8 mouse cellular contexts compared by ENCODE assay signal in genomic region chr1:166154162-166155112, GRCm38 (mm10). TPM values are rescaled to one million over a fixed set of nuclear protein-coding genes. Genes with fewer than 3 reads are reported as not detected.
DNase-seq lines count a peak whose midpoint lies in the region; ATAC-seq and TF ChIP-seq lines count a peak whose summit lies in the region.

No protein-coding gene starts in this region.

- H3K27ac ChIP-seq in forebrain, embryonic 10.5 days = no peak overlapping the region
- no peak overlapping the region for H3K27ac ChIP-seq in heart, embryonic 15.5 days
- H3K27ac ChIP-seq in liver, embryonic 16.5 days (ENCODE audit: low read length) = no peak overlapping the region
- no peak overlapping the region for H3K27ac ChIP-seq in neural tube, embryonic 13.5 days (replicated peaks)
- no peak overlapping the region for H3K27ac ChIP-seq in stomach, postnatal 0 days (replicated peaks)

- peaks cover 81% of the 10 kb centered on the region for H3K36me3 ChIP-seq in E14TG2a.4 (ENCODE audit: insufficient read depth, low read length)
- H3K36me3 ChIP-seq in forebrain, embryonic 10.5 days (replicated peaks) = no peaks in the 10 kb centered on the region
- no peaks in the 10 kb centered on the region for H3K36me3 ChIP-seq in heart, embryonic 15.5 days
- no peaks in the 10 kb centered on the region for H3K36me3 ChIP-seq in liver, embryonic 16.5 days (ENCODE audit: control insufficient read depth, insufficient read depth)
- no peaks in the 10 kb centered on the region for H3K36me3 ChIP-seq in neural tube, embryonic 13.5 days
- no peaks in the 10 kb centered on the region for H3K36me3 ChIP-seq in stomach, postnatal 0 days (ENCODE audit: control insufficient read depth, insufficient read depth, low read length)

- peaks cover 94% of the 10 kb centered on the region for H3K4me1 ChIP-seq in E14TG2a.4 (replicated peaks; ENCODE audit: low read depth, low read length)
- peaks cover 12% of the 10 kb centered on the region; the same call in 1 of the 2 replicates for H3K4me1 ChIP-seq in forebrain, embryonic 10.5 days
- peaks cover 9% of the 10 kb centered on the region for H3K4me1 ChIP-seq in heart, embryonic 15.5 days (replicated peaks)
- H3K4me1 ChIP-seq in liver, embryonic 16.5 days (ENCODE audit: control insufficient read depth, low read depth, low read length) = peaks cover 2% of the 10 kb centered on the region; the same call in 1 of the 2 replicates
- peaks cover 14% of the 10 kb centered on the region; the same call in 1 of the 2 replicates for H3K4me1 ChIP-seq in neural tube, embryonic 13.5 days (replicated peaks)
- peaks cover 4% of the 10 kb centered on the region; the same call in 1 of the 2 replicates for H3K4me1 ChIP-seq in stomach, postnatal 0 days (replicated peaks; ENCODE audit: control insufficient read depth, insufficient read depth)

- H3K9me3 ChIP-seq in E14TG2a.4 (ENCODE audit: low read length) = peaks cover 14% of the 10 kb centered on the region
- H3K9me3 ChIP-seq in forebrain, embryonic 10.5 days = no peaks in the 10 kb centered on the region
- no peaks in the 10 kb centered on the region for H3K9me3 ChIP-seq in heart, embryonic 15.5 days (replicated peaks)
- no peaks in the 10 kb centered on the region for H3K9me3 ChIP-seq in liver, embryonic 16.5 days (replicated peaks; ENCODE audit: control insufficient read depth, low read length)
- no peaks in the 10 kb centered on the region for H3K9me3 ChIP-seq in neural tube, embryonic 13.5 days
- no peaks in the 10 kb centered on the region for H3K9me3 ChIP-seq in stomach, postnatal 0 days (ENCODE audit: control insufficient read depth, low read length)

- TF ChIP-seq CTCF in E14TG2a.4 (conservative IDR thresholded peaks at IDR 0.05; ENCODE audit: low read length) = peak; percentile 78
- TF ChIP-seq CTCF in stomach, postnatal 0 days (IDR thresholded peaks at IDR 0.05; ENCODE audit: low read depth) = peak; percentile 94

- H3K4me2 ChIP-seq in heart, embryonic 15.5 days = peak overlapping the region; percentile 60
- H3K4me2 ChIP-seq in liver, embryonic 16.5 days (ENCODE audit: low read depth, low read length) = peak overlapping the region; percentile 44
- peak overlapping the region; percentile 45 for H3K4me2 ChIP-seq in neural tube, embryonic 13.5 days
- H3K4me2 ChIP-seq in stomach, postnatal 0 days (replicated peaks; ENCODE audit: low read depth) = peak overlapping the region; percentile 44

- ATAC-seq in heart, embryonic 15.5 days (replicated peaks; ENCODE audit: insufficient number of reproducible peaks, insufficient read depth, low FRiP score, low read depth) = peak; percentile 68
- 0 out of 2 replicates have a peak, but pooled peaks have one; percentile 37 for ATAC-seq in liver, embryonic 16.5 days (ENCODE audit: low read depth)
- ATAC-seq in neural tube, embryonic 13.5 days (ENCODE audit: low read depth) = peak; percentile 34
- peak; percentile 61 for ATAC-seq in stomach, postnatal 0 days (ENCODE audit: low FRiP score, low TSS enrichment)

- H3K4me3 ChIP-seq in E14TG2a.4 (replicated peaks; ENCODE audit: low read length) = peak overlapping the region; percentile 76
- peak overlapping the region; percentile 22; the same call in 1 of the 2 replicates for H3K4me3 ChIP-seq in forebrain, embryonic 10.5 days
- peak overlapping the region; percentile 29 for H3K4me3 ChIP-seq in heart, embryonic 15.5 days
- H3K4me3 ChIP-seq in liver, embryonic 16.5 days (ENCODE audit: low read depth, low read length) = 0 out of 2 replicates have a peak overlapping the region, but pooled peaks have one; percentile 6
- H3K4me3 ChIP-seq in neural tube, embryonic 13.5 days = no peak overlapping the region
- no peak overlapping the region for H3K4me3 ChIP-seq in stomach, postnatal 0 days (ENCODE audit: low read depth, low read length)

- no peaks in the 10 kb centered on the region for H3K27me3 ChIP-seq in E14TG2a.4 (ENCODE audit: insufficient read depth, low read length)
- H3K27me3 ChIP-seq in forebrain, embryonic 10.5 days (ENCODE audit: poor library complexity, severe bottlenecking) = peaks cover 29% of the 10 kb centered on the region
- peaks cover 43% of the 10 kb centered on the region for H3K27me3 ChIP-seq in heart, embryonic 15.5 days
- H3K27me3 ChIP-seq in liver, embryonic 16.5 days (ENCODE audit: control insufficient read depth, insufficient read depth, low read depth, low read length) = peaks cover 16% of the 10 kb centered on the region
- peaks cover 34% of the 10 kb centered on the region for H3K27me3 ChIP-seq in neural tube, embryonic 13.5 days
- no peaks in the 10 kb centered on the region for H3K27me3 ChIP-seq in stomach, postnatal 0 days (ENCODE audit: control insufficient read depth, insufficient read depth, low read length)

- peak; percentile 56 for DNase-seq in c-Kit-positive CD71-negative TER-119-negative erythroid progenitor cells, embryonic 14.5 days (ENCODE audit: low read depth)
- peak; percentile 80 for DNase-seq in forebrain, embryonic 10.5 days (ENCODE audit: extremely low spot score, low spot score)
- DNase-seq in kidney, postnatal 14 days = peak; percentile 83
- DNase-seq in stomach, postnatal 0 days (ENCODE audit: low spot score) = peak; percentile 84

- WGBS in forebrain, embryonic 10.5 days = 23% methylated on average over 29 of the region's 29 CpGs
- 6% methylated on average over 29 of the region's 29 CpGs for WGBS in heart, embryonic 15.5 days
- WGBS in liver, embryonic 16.5 days (ENCODE audit: insufficient replicate concordance) = 6% methylated on average over 29 of the region's 29 CpGs
- 18% methylated on average over 29 of the region's 29 CpGs for WGBS in neural tube, embryonic 13.5 days
- 6% methylated on average over 29 of the region's 29 CpGs for WGBS in stomach, postnatal 0 days

- H3K9ac ChIP-seq in heart, embryonic 15.5 days = 0 out of 2 replicates have a peak overlapping the region, but pooled peaks have one; percentile 15
- no peak overlapping the region for H3K9ac ChIP-seq in liver, embryonic 16.5 days (ENCODE audit: low read depth, low read length)
- H3K9ac ChIP-seq in neural tube, embryonic 13.5 days = peak overlapping the region; percentile 54
- H3K9ac ChIP-seq in stomach, postnatal 0 days (ENCODE audit: low read length) = peak overlapping the region; percentile 23; the same call in 1 of the 2 replicates

- TF ChIP-seq EP300 in stomach, postnatal 0 days (optimal IDR thresholded peaks at IDR 0.05) = no peak

RNA-seq across cellular contexts. Expression of gene Gpa33, which starts 24.4 kb away (rescaled TPM):
- 0.17 TPM in 1 of 2 replicates, not detected in the other for polyA plus RNA-seq in forebrain, embryonic 10.5 days (2016; fragmentation: Nextera tagmentation; extraction: Ambion mirVana)
- 0.06 TPM in 1 of 2 replicates, not detected in the other for polyA plus RNA-seq in heart, embryonic 15.5 days (2015; fragmentation: Nextera tagmentation; extraction: Ambion mirVana)
- polyA plus RNA-seq in liver, embryonic 16.5 days (2015; fragmentation: Nextera tagmentation; extraction: Ambion mirVana) = 0.40 TPM in 1 of 2 replicates, not detected in the other
- polyA plus RNA-seq in neural tube, embryonic 13.5 days (2015; fragmentation: Nextera tagmentation; extraction: Ambion mirVana) = not detected in 2 replicates
- 34.3 and 35.6 TPM in 2 replicates for polyA plus RNA-seq in stomach, postnatal 0 days (2015; fragmentation: Nextera tagmentation; extraction: Ambion mirVana)

RNA-seq across cellular contexts. Expression of gene Dusp27, which starts 26.7 kb away (rescaled TPM):
- polyA plus RNA-seq in forebrain, embryonic 10.5 days (2016; fragmentation: Nextera tagmentation; extraction: Ambion mirVana) = 1.5 and 1.9 TPM in 2 replicates
- 40.2 and 44.9 TPM in 2 replicates for polyA plus RNA-seq in heart, embryonic 15.5 days (2015; fragmentation: Nextera tagmentation; extraction: Ambion mirVana)
- 0.28 and 0.52 TPM in 2 replicates for polyA plus RNA-seq in liver, embryonic 16.5 days (2015; fragmentation: Nextera tagmentation; extraction: Ambion mirVana)
- polyA plus RNA-seq in neural tube, embryonic 13.5 days (2015; fragmentation: Nextera tagmentation; extraction: Ambion mirVana) = 1.6 and 2.3 TPM in 2 replicates
- polyA plus RNA-seq in stomach, postnatal 0 days (2015; fragmentation: Nextera tagmentation; extraction: Ambion mirVana) = 0.50 and 0.57 TPM in 2 replicates

Comparison
In these comparisons a context has a peak if more than half of its experiments do, and no peak if none do; other contexts are left out.
1. H3K4me3 ChIP-seq: peak in E14TG2a.4 (single experiment), forebrain, embryonic 10.5 days (single experiment), heart, embryonic 15.5 days (single experiment) and liver, embryonic 16.5 days (single experiment); none in neural tube, embryonic 13.5 days (single experiment) and stomach, postnatal 0 days (single experiment).
2. RNA of gene Gpa33, which starts 24.4 kb away (polyA plus RNA-seq): 34.3 to 35.6 TPM in stomach, postnatal 0 days; 0.40 TPM in liver, embryonic 16.5 days, 0.17 TPM in forebrain, embryonic 10.5 days, 0.06 TPM in heart, embryonic 15.5 days and not detected in neural tube, embryonic 13.5 days; every median in the first group is over 10 times any median in the second.
3. RNA of gene Dusp27, which starts 26.7 kb away (polyA plus RNA-seq): 40.2 to 44.9 TPM in heart, embryonic 15.5 days; 1.6 to 2.3 TPM in neural tube, embryonic 13.5 days, 1.5 to 1.9 TPM in forebrain, embryonic 10.5 days, 0.28 to 0.52 TPM in liver, embryonic 16.5 days and 0.50 to 0.57 TPM in stomach, postnatal 0 days; every median in the first group is over 10 times any median in the second.
4. Peak in every context shown above with its lines, with median percentiles within 50 percentile points of each other: DNase-seq, ATAC-seq and H3K4me2 ChIP-seq.